Mouse (Mus musculus) G1E (cell line): ENCODE results near the gene Mia2.

Source experiments
- CTCF ChIP-seq: IDR thresholded peaks from 2 replicates; pipeline ENCODE4 v1.5.1; 2012; ENCODE audit warnings: low read depth, low read length, inconsistent platforms, mixed read lengths
- POLR2AphosphoS5 ChIP-seq: IDR thresholded peaks from 2 replicates; pipeline ENCODE4 v1.6.1; 2012; ENCODE audit warnings: low read depth, low read length, inconsistent platforms; ENCODE audit not compliant: insufficient replicate concordance

DNA sequence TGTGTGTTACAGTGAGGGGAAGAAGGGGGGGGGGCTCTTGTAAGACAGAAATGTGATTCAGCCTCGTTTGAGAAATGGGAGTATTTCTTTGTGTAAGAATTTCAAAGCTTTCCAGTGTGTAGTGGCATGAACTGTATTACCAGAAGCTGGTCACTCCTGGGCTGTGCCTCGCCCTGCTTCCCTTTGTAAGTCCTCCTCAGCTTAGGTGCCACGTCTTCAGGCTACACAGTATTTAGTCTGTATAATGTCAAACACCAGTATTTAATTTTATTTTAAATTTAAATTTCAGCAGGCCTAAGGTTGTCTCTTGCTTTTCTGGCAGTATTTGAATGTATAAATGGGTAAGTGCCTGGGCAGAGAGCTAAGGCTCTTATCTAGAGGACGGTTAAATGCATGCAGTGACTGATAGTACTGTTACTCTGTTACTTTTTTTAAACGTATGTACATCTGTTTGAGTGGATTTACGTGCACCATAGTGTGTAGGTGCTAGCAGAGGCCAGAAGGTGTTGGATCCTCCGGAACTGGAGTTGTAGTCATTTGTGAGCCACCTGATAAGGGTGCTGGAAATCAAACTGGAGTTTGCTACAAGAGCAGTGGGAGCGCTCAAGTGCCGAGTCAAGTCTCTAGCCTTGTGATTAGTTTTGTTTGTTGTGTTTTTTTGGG is 98.9 kb downstream of the Mia2 start:
- no peak for TF ChIP-seq CTCF
- no peak for TF ChIP-seq POLR2AphosphoS5
